Mouse (Mus musculus) heart, adult 2 months (tissue): ENCODE measurements at regions not wholly inside any gene's neighbourhood (a gene's known extent, or its start where the extent isn't known, plus 50 kb on each side); places are given as distances from the start of the nearest gene placed in this dataset.

Source experiments
- CTCF ChIP-seq: fragments of 200-600 bp; IDR thresholded peaks from 2 replicates; pipeline ENCODE4 v1.8.1; 2022; ENCODE audit warnings: antibody characterized with exemption, mild to moderate bottlenecking, moderate library complexity
- POLR2A ChIP-seq: fragments of 200-500 bp; IDR thresholded peaks from 2 replicates; pipeline ENCODE4 v1.6.1; 2011; ENCODE audit warnings: mild to moderate bottlenecking, low read depth, low read length, control low read depth; ENCODE audit not compliant: insufficient read depth

GRCm38 (mm10) chr4:23758005-23758404 lies 738.2 kb upstream of the Mms22l start:
- TF ChIP-seq CTCF (no peak), POLR2A (no peak)
